Mouse (Mus musculus) WW6 (cell line): Measurements from ENCODE around the gene Tbc1d9b.
A peak's percentile ranks its signal among the peaks of the same experiment; 100 is the strongest.

Experiments
- DNase-seq: peaks from one replicate; pipeline ENCODE4 v3.0.0-alpha.2; 2013; ENCODE audit warnings: low read depth, low spot score

Tbc1d9b gene

GRCm38 (mm10) chr11:50176351-50176750, 45.2 kb downstream of the Tbc1d9b start:
- no peak for DNase-seq

- DNase-seq: no peak
These were observed 45.9 kb downstream of the Tbc1d9b start for GRCm38 (mm10) chr11:50177111-50177510.

GRCm38 (mm10) chr11:50178532-50179488, 47.6 kb downstream of the Tbc1d9b start:
- no peak for DNase-seq

- no peak for DNase-seq
These were observed 49.5 kb downstream of the Tbc1d9b start for GRCm38 (mm10) chr11:50180478-50181231.

- no peak for DNase-seq
These were observed 51.5 kb downstream of the Tbc1d9b start for GRCm38 (mm10) chr11:50182702-50183101.

GRCm38 (mm10) chr11:50184788-50185187, 53.6 kb downstream of the Tbc1d9b start:
- DNase-seq: no peak

GRCm38 (mm10) chr11:50188682-50189081, 57.5 kb downstream of the Tbc1d9b start:
- DNase-seq: no peak

GRCm38 (mm10) chr11:50190362-50190761, 59.2 kb downstream of the Tbc1d9b start:
- DNase-seq: no peak

GRCm38 (mm10) chr11:50192278-50192677, 61.1 kb downstream of the Tbc1d9b start:
- DNase-seq: no peak

GRCm38 (mm10) chr11:50194070-50194469, 62.9 kb downstream of the Tbc1d9b start:
- DNase-seq: no peak

GRCm38 (mm10) chr11:50194793-50195192, 63.6 kb downstream of the Tbc1d9b start:
- no peak for DNase-seq

- no peak for DNase-seq
These were observed 66.3 kb downstream of the Tbc1d9b start for GRCm38 (mm10) chr11:50197500-50197899.

- DNase-seq: no peak
These were observed 67.1 kb downstream of the Tbc1d9b start for GRCm38 (mm10) chr11:50198219-50198846.

GRCm38 (mm10) chr11:50198916-50199315, 67.7 kb downstream of the Tbc1d9b start:
- DNase-seq: no peak

- no peak for DNase-seq
These were observed 69.4 kb downstream of the Tbc1d9b start for GRCm38 (mm10) chr11:50200613-50201012.

- DNase-seq: no peak
These were observed 70.4 kb downstream of the Tbc1d9b start for GRCm38 (mm10) chr11:50201590-50201989.

- no peak for DNase-seq
These were observed 72.2 kb downstream of the Tbc1d9b start for GRCm38 (mm10) chr11:50203302-50203827.

GRCm38 (mm10) chr11:50205434-50205833, 74.2 kb downstream of the Tbc1d9b start:
- no peak for DNase-seq

- no peak for DNase-seq
These were observed 74.8 kb downstream of the Tbc1d9b start for GRCm38 (mm10) chr11:50206037-50206436.

GRCm38 (mm10) chr11:50207344-50207743, 76.1 kb downstream of the Tbc1d9b start:
- DNase-seq: no peak

- DNase-seq: no peak
These were observed 76.8 kb downstream of the Tbc1d9b start for GRCm38 (mm10) chr11:50208039-50208438.

GRCm38 (mm10) chr11:50210101-50210504, 78.9 kb downstream of the Tbc1d9b start:
- peak; percentile 80 for DNase-seq
